Mouse (Mus musculus) heart, adult 11 months (tissue): Measurements from ENCODE around the gene Pigs.

ENCODE experiments used
- DNase-seq: peaks from one replicate; pipeline ENCODE4 v3.0.0; 2022

Pigs gene

GRCm38 (mm10) chr11:78327634-78328511, at the start of gene Pigs:
TSS of gene Pigs (plus strand) at chr11:78328415.
- DNase-seq = peak; percentile 100

GRCm38 (mm10) chr11:78278853-78279252, 49.4 kb upstream of the Pigs start:
- DNase-seq = peak; percentile 93

GRCm38 (mm10) chr11:78279586-78279985, 48.6 kb upstream of the Pigs start:
- DNase-seq = no peak

- DNase-seq = no peak
These were observed 39.0 kb upstream of the Pigs start for GRCm38 (mm10) chr11:78289146-78289763.

- DNase-seq = no peak
These were observed 37.6 kb upstream of the Pigs start, which contains the start of gene BC030499 for GRCm38 (mm10) chr11:78290654-78291053. TSS of gene BC030499 (plus strand) at chr11:78290841.

GRCm38 (mm10) chr11:78294585-78294984, 33.6 kb upstream of the Pigs start:
- no peak for DNase-seq

- no peak for DNase-seq
These were observed 27.3 kb upstream of the Pigs start for GRCm38 (mm10) chr11:78300917-78301316.

GRCm38 (mm10) chr11:78301357-78302084, 26.7 kb upstream of the Pigs start, which contains the start of gene Spag5:
TSS of gene Spag5 (plus strand) at chr11:78301529.
- peak; percentile 99 for DNase-seq

GRCm38 (mm10) chr11:78305272-78305671, 22.9 kb upstream of the Pigs start:
- DNase-seq = no peak

- DNase-seq = no peak
These were observed 17.2 kb upstream of the Pigs start for GRCm38 (mm10) chr11:78310861-78311511.

- no peak for DNase-seq
These were observed 14.6 kb upstream of the Pigs start for GRCm38 (mm10) chr11:78313662-78314061.

- DNase-seq = no peak
These were observed 9.8 kb upstream of the Pigs start for GRCm38 (mm10) chr11:78318411-78318810.

- DNase-seq = peak; percentile 23
These were observed 6.0 kb upstream of the Pigs start for GRCm38 (mm10) chr11:78322076-78322831.

GRCm38 (mm10) chr11:78322860-78323259, 5.4 kb upstream of the Pigs start, which contains the start of gene Aldoc:
TSS of gene Aldoc (plus strand) at chr11:78322968.
- DNase-seq = peak; percentile 97

GRCm38 (mm10) chr11:78324000-78324785, 4.0 kb upstream of the Pigs start:
- no peak for DNase-seq

- no peak for DNase-seq
These were observed 3.2 kb upstream of the Pigs start for GRCm38 (mm10) chr11:78324965-78325364.

GRCm38 (mm10) chr11:78327215-78327614, 1.0 kb upstream of the Pigs start:
- no peak for DNase-seq

- no peak for DNase-seq
These were observed 369 bp downstream of the Pigs start for GRCm38 (mm10) chr11:78328512-78329056.

GRCm38 (mm10) chr11:78332676-78333075, 4.5 kb downstream of the Pigs start:
- no peak for DNase-seq

- no peak for DNase-seq
These were observed 5.8 kb downstream of the Pigs start for GRCm38 (mm10) chr11:78333992-78334391.

GRCm38 (mm10) chr11:78337040-78337439, 8.8 kb downstream of the Pigs start:
- DNase-seq = no peak
